In genomic region chr5:104263014-104263776, GRCm38 (mm10) we compare ENCODE assay signal across 22 mouse cellular contexts. TPM values are rescaled to one million over a fixed set of nuclear protein-coding genes. Genes with fewer than 3 reads are reported as not detected.
"Had no signal": no experiment of that assay in that cellular context is flagged by ENCODE, and none has a peak within 500 bp of the region (broad histone marks: within the 10 kb centered on the region; RNA-seq: fewer than 3 reads in every experiment).

No protein-coding gene starts in this region.

- H3K36me3 ChIP-seq: kidney, embryonic 15.5 days; limb, embryonic 10.5 days; limb, embryonic 13.5 days; liver, embryonic 15.5 days; neural tube, embryonic 13.5 days had no signal

- H3K4me3 ChIP-seq: kidney, embryonic 15.5 days; limb, embryonic 10.5 days; limb, embryonic 13.5 days; liver, embryonic 15.5 days; myocyte; neural tube, embryonic 13.5 days had no signal

- H3K27me3 ChIP-seq: kidney, embryonic 15.5 days; limb, embryonic 13.5 days; liver, embryonic 15.5 days; neural tube, embryonic 13.5 days had no signal

- H3K4me1 ChIP-seq: kidney, embryonic 15.5 days; limb, embryonic 10.5 days; limb, embryonic 13.5 days; liver, embryonic 15.5 days; neural tube, embryonic 13.5 days had no signal

- DNase-seq: kidney, adult 11 months; kidney, adult 8-10 months; kidney, postnatal 10 days; kidney, postnatal 36 days; lung, adult 2 months; lung, postnatal 14 days; retina, postnatal 1 day; right cerebral cortex, postnatal 25 days; spleen, adult 18-20 months; thymus, adult 2 months; thymus, postnatal 14 days had no signal

- H3K4me2 ChIP-seq: kidney, embryonic 15.5 days; limb, embryonic 13.5 days; liver, embryonic 11.5 days; liver, embryonic 15.5 days; neural tube, embryonic 13.5 days had no signal

- H3K9ac ChIP-seq: kidney, embryonic 15.5 days; limb, embryonic 13.5 days; liver, embryonic 15.5 days; neural tube, embryonic 13.5 days had no signal

- ATAC-seq: midbrain, embryonic 16.5 days had no signal

- H3K27ac ChIP-seq: kidney, embryonic 15.5 days; limb, embryonic 10.5 days; limb, embryonic 13.5 days; liver, embryonic 15.5 days; macrophage; neural tube, embryonic 13.5 days had no signal

- H3K9me3 ChIP-seq: kidney, embryonic 15.5 days; limb, embryonic 10.5 days; limb, embryonic 13.5 days; liver, embryonic 15.5 days; neural tube, embryonic 13.5 days had no signal

RNA-seq across cellular contexts. Expression of gene Ibsp, which starts 35.8 kb away (rescaled TPM):
- total RNA-seq: monocyte, adult 5-6 weeks; neutrophil, adult 5-6 weeks had no signal
- polyA plus RNA-seq: limb, embryonic 10.5 days; liver, embryonic 11.5 days; liver, embryonic 15.5 days; lung, adult 2 months; macrophage had no signal
